Mouse (Mus musculus): Measurements from ENCODE around the gene Osbpl10.

Osbpl10 gene

GRCm38 (mm10) chr9:115032786-115033185, 54.4 kb downstream of the Osbpl10 start:
- DNase-seq (ENCODE audit: low spot score): no peak

- no peak for DNase-seq (ENCODE audit: low spot score)
These were observed 55.9 kb downstream of the Osbpl10 start for GRCm38 (mm10) chr9:115034271-115034670.

- DNase-seq (ENCODE audit: low spot score): no peak
These were observed 56.4 kb downstream of the Osbpl10 start for GRCm38 (mm10) chr9:115034788-115035187.

GRCm38 (mm10) chr9:115038215-115038614, 59.8 kb downstream of the Osbpl10 start:
- no peak for DNase-seq (ENCODE audit: low spot score)

GRCm38 (mm10) chr9:115038686-115039085, 60.3 kb downstream of the Osbpl10 start:
- DNase-seq (ENCODE audit: low spot score): no peak

GRCm38 (mm10) chr9:115039245-115039644, 60.9 kb downstream of the Osbpl10 start:
- no peak for DNase-seq (ENCODE audit: low spot score)

GRCm38 (mm10) chr9:115042571-115042970, 64.2 kb downstream of the Osbpl10 start:
- no peak for DNase-seq (ENCODE audit: low spot score)

- DNase-seq (ENCODE audit: low spot score): no peak
These were observed 64.8 kb downstream of the Osbpl10 start for GRCm38 (mm10) chr9:115042971-115043706.

- DNase-seq (ENCODE audit: low spot score): no peak
These were observed 65.8 kb downstream of the Osbpl10 start for GRCm38 (mm10) chr9:115043881-115044770.

GRCm38 (mm10) chr9:115045087-115045800, 66.9 kb downstream of the Osbpl10 start:
- DNase-seq (ENCODE audit: low spot score): no peak

- no peak for DNase-seq (ENCODE audit: low spot score)
These were observed 68.3 kb downstream of the Osbpl10 start for GRCm38 (mm10) chr9:115046701-115047100.

- DNase-seq (ENCODE audit: low spot score): no peak
These were observed 70.0 kb downstream of the Osbpl10 start for GRCm38 (mm10) chr9:115048340-115048739.

GRCm38 (mm10) chr9:115048861-115049260, 70.5 kb downstream of the Osbpl10 start:
- no peak for DNase-seq (ENCODE audit: low spot score)

GRCm38 (mm10) chr9:115049981-115050720, 71.8 kb downstream of the Osbpl10 start:
- DNase-seq (ENCODE audit: low spot score): no peak

GRCm38 (mm10) chr9:115051976-115052375, 73.6 kb downstream of the Osbpl10 start:
- DNase-seq (ENCODE audit: low spot score): no peak

GRCm38 (mm10) chr9:115053779-115054178, 75.4 kb downstream of the Osbpl10 start:
- no peak for DNase-seq (ENCODE audit: low spot score)

- DNase-seq (ENCODE audit: low spot score): no peak
These were observed 76.9 kb downstream of the Osbpl10 start for GRCm38 (mm10) chr9:115055041-115055830.

GRCm38 (mm10) chr9:115058806-115059205, 80.4 kb downstream of the Osbpl10 start:
- no peak for DNase-seq (ENCODE audit: low spot score)

GRCm38 (mm10) chr9:115064834-115065233, 86.5 kb downstream of the Osbpl10 start:
- DNase-seq (ENCODE audit: low spot score): no peak

- DNase-seq (ENCODE audit: low spot score): no peak
These were observed 88.7 kb downstream of the Osbpl10 start for GRCm38 (mm10) chr9:115067071-115067470.

GRCm38 (mm10) chr9:115075191-115075590, 96.8 kb downstream of the Osbpl10 start:
- DNase-seq (ENCODE audit: low spot score): no peak

Measured in layer of hippocampus, adult 9-10 months (tissue).